Mouse (Mus musculus): ENCODE measurements around the gene Tmem253. TPM values are rescaled to one million over a fixed set of nuclear protein-coding genes. Genes with fewer than 3 reads are reported as not detected.

Gene Tmem253
- polyA plus RNA-seq, 1 experiment from 2014 or later = 3.4 TPM

DNA sequence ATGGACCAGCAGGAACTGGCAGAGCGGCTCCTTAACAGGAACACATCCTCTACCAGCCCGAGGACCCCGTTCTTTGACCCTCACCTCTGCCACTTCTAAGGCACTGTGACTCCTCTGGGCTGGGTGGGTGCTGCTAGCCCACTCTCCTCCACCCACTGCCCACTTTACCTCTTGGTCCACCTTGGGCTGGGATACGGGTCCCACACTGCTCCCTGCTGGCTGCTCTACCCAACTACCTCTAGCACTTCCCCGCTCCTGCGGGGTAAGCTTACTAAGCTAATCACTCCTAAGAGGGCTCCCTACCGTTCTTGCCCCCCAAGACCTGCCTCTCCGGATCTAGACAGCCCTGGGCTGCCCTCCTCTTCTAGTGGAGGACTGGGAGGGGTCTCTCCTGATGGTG lies 9.2 kb upstream of the Tmem253 start:
- DNase-seq (ENCODE audit: low read depth, low spot score) (no peak), ATAC-seq (no peak)
- no peak for TF ChIP-seq CTCF (IDR thresholded peaks at IDR 0.05)
- no peaks in the 10 kb centered on the region for H3K27me3 ChIP-seq
- ChIA-PET CTCF (interaction anchor here (2.3 kb wide), 1 partner anchor 12 kb away, joined by 7 read pairs; no protein-coding TSS in a partner anchor), POLR2A (no interaction called here)
- in situ Hi-C loops (cut with MboI; ENCODE audit: low pct_unique_long_range_greater_than_20kb) = no loop called here

DNA sequence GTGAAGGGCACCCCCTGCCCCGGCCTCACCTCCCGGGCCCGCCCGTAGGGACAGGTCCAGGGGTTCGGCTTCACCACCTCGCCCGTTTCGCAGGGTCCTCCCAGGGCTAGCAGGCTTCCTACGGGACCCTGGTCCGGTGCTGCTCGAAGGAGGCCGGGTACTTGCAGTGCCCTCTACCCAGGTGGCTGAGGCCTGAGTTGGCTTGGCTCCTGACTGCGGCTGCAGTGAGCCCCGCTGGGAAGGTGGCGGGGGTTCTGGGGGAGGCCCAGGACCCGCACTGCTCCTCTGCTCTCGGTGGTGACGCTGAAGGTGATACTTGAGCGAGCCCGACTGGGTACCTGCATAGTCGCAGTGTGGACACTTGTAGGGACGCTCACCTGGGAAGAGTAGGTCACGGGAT lies 8.7 kb upstream of the Tmem253 start:
- no peak for ATAC-seq
- ChIA-PET POLR2A (no interaction called here), CTCF (interaction anchor here (2.3 kb wide), 1 partner anchor 12 kb away, joined by 7 read pairs; no protein-coding TSS in a partner anchor)
- no peak for DNase-seq (ENCODE audit: low read depth, low spot score)
- in situ Hi-C loops (cut with MboI; ENCODE audit: low pct_unique_long_range_greater_than_20kb) = no loop called here
- no peaks in the 10 kb centered on the region for H3K27me3 ChIP-seq
- no peak for TF ChIP-seq CTCF (IDR thresholded peaks at IDR 0.05)

GRCm38 (mm10) chr14:52008321-52009203 lies 6.9 kb upstream of the Tmem253 start:
- no peaks in the 10 kb centered on the region for H3K27me3 ChIP-seq
- DNase-seq (ENCODE audit: low read depth, low spot score) (no peak), ATAC-seq (peak; percentile 54)
- in situ Hi-C loops (cut with MboI; ENCODE audit: low pct_unique_long_range_greater_than_20kb) = no loop called here
- no peak for TF ChIP-seq CTCF (IDR thresholded peaks at IDR 0.05)
- POLR2A ChIA-PET = interaction anchor here (0.6 kb wide), 1 partner anchor 9 kb away, joined by 8 read pairs; no protein-coding TSS in a partner anchor
- CTCF ChIA-PET = interaction anchor here (0.7 to 3.7 kb wide), 5 partner anchors 9 to 125 kb away, joined by 3 to 43 read pairs (median 4); partner anchors contain the start of gene Zfp219

GRCm38 (mm10) chr14:52009361-52009760 lies 6.1 kb upstream of the Tmem253 start:
- ATAC-seq (no peak), DNase-seq (ENCODE audit: low read depth, low spot score) (no peak)
- TF ChIP-seq CTCF (IDR thresholded peaks at IDR 0.05) = no peak
- H3K27me3 ChIP-seq = no peaks in the 10 kb centered on the region
- in situ Hi-C loops (cut with MboI; ENCODE audit: low pct_unique_long_range_greater_than_20kb) = no loop called here
- ChIA-PET POLR2A (no interaction called here), CTCF (interaction anchor here (1.5 to 3.7 kb wide), 3 partner anchors 10 to 102 kb away, joined by 3 to 43 read pairs (median 10); partner anchors contain the start of gene Zfp219)

- ChIA-PET CTCF (interaction anchor here (1.0 to 3.7 kb wide), 3 partner anchors 11 to 22 kb away, joined by 3 to 43 read pairs (median 3); partner anchors contain the start of gene Zfp219), POLR2A (interaction anchor here (1.9 kb wide), 1 partner anchor 11 kb away, joined by 8 read pairs; the partner anchor contains the start of gene Zfp219)
- no peaks in the 10 kb centered on the region for H3K27me3 ChIP-seq
- in situ Hi-C loops (cut with MboI; ENCODE audit: low pct_unique_long_range_greater_than_20kb) = no loop called here
- TF ChIP-seq CTCF (IDR thresholded peaks at IDR 0.05) = no peak
- ATAC-seq (no peak), DNase-seq (ENCODE audit: low read depth, low spot score) (no peak)
These were observed 5.6 kb upstream of the Tmem253 start for GRCm38 (mm10) chr14:52009841-52010240.

DNA sequence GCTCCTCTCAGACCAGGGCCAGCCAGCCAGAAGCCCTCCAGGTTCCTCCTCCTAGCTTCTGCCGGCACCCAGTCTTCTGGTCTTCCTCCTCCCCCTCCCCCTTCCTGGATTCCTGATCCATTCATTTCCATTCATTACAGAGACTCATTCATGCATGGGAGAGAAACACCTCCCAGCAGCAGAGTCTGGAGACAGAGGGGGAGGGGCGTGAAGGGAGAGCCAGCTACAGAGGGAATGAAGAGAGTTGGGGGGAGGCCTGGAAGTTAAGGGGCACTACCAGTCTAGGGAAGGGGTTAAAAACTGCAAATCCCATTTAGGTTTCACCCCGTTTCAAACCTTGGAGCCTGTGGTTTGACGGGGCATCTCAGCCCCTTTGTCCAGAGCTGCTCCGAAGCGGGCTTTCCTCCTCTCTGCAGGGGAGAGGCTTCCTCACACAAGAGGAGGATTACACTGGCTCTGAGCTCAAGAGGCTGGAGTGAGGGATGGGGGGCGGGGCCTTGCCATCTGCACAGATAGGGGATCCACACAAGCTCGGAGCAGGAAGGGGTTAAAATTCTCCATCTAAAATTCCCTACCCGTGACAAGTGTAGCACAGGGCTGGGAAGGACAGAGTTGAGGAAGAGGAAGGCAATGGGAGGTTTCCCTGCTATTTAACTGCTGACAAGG lies 4.9 kb upstream of the Tmem253 start:
- TF ChIP-seq CTCF (IDR thresholded peaks at IDR 0.05) = no peak
- DNase-seq (ENCODE audit: low read depth, low spot score) = peak; percentile 51

DNA sequence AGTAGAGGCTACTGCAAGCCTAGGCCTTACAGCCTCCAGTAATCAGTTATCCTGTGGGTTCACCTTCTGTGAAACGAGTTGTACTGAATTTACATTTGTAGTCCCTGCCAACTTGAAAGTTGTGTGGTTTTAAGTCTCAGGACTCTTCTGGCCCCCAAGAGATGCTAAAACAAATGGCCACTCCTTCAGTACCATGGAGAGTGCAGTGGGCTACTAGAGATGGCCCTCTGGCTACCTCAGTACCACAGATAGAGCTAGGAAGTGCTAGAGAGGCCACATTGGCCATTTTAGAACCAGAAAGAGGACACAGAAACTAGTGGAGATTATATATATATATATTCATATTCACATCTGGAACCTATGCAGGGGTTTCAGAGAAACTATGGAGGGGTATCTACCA lies 3.8 kb upstream of the Tmem253 start:
- H3K27me3 ChIP-seq = no peaks in the 10 kb centered on the region
- in situ Hi-C loops (cut with MboI; ENCODE audit: low pct_unique_long_range_greater_than_20kb) = no loop called here
- ATAC-seq = no peak
- no peak for TF ChIP-seq CTCF (IDR thresholded peaks at IDR 0.05)
- ChIA-PET CTCF (interaction anchor here (1.5 kb wide), 1 partner anchor 108 kb away, joined by 3 read pairs; no protein-coding TSS in a partner anchor), POLR2A (interaction anchor here (1.9 kb wide), 1 partner anchor 9 kb away, joined by 8 read pairs; the partner anchor contains the start of gene Zfp219)
- no peak for DNase-seq (ENCODE audit: low read depth, low spot score)

More for the DNA sequence above, 4.9 kb upstream of the Tmem253 start:
- no peaks in the 10 kb centered on the region for H3K27me3 ChIP-seq
- in situ Hi-C loops (cut with MboI; ENCODE audit: low pct_unique_long_range_greater_than_20kb) = no loop called here
- ATAC-seq = peak; percentile 52
- CTCF ChIA-PET = interaction anchor here (1.0 to 3.7 kb wide), 4 partner anchors 10 to 107 kb away, joined by 3 to 43 read pairs (median 3); partner anchors contain the start of gene Zfp219
- POLR2A ChIA-PET = interaction anchor here (0.7 to 1.9 kb wide), 3 partner anchors 8 to 18 kb away, joined by 3 to 8 read pairs (median 3); partner anchors contain the start of gene Zfp219

DNA sequence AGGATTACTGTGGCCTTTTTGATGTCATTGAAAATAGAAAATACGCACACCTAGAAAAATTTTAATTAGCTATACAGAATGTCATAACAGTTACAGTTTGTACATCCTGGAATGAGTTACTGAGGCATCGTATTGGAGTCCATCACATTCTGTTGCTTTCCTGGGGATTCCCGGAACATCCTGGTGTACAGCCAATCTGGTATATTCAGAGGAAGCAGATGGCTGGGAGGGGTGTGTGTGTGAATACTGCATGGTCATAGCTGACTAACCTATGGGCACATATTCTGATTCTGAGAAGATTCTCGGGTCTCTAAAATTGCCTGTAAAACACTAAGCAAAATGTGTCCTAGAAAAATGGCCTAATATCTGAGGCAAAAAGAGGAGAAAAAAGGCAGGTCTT lies 3.4 kb upstream of the Tmem253 start:
- no peak for ATAC-seq
- no peak for DNase-seq (ENCODE audit: low read depth, low spot score)
- TF ChIP-seq CTCF (IDR thresholded peaks at IDR 0.05) = no peak
- H3K27me3 ChIP-seq = no peaks in the 10 kb centered on the region
- ChIA-PET POLR2A (no interaction called here), CTCF (interaction anchor here (1.5 kb wide), 1 partner anchor 109 kb away, joined by 3 read pairs; no protein-coding TSS in a partner anchor)
- in situ Hi-C loops (cut with MboI; ENCODE audit: low pct_unique_long_range_greater_than_20kb) = no loop called here

DNA sequence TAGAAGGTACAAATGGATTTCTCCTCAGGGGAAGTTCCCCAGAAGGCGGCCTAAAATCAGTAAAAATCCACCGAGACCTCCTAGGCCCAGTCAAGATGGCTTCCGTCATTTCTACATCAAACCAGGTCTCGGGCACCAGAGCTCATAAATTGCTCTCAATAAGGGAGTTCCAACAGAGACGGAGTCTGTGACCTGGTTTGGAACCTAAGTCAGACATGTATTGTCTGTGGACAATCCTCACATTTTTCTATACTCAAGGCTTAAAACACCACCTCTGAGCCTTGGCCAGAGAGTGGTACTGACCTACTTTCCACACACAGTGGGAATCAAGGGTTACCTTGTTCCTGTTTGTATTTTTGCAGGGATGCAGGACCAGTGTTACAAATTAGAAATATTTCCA lies 2.9 kb upstream of the Tmem253 start:
- ATAC-seq (no peak), DNase-seq (ENCODE audit: low read depth, low spot score) (no peak)
- no peaks in the 10 kb centered on the region for H3K27me3 ChIP-seq
- TF ChIP-seq CTCF (IDR thresholded peaks at IDR 0.05) = no peak
- in situ Hi-C loops (cut with MboI; ENCODE audit: low pct_unique_long_range_greater_than_20kb) = no loop called here
- ChIA-PET POLR2A (interaction anchor here (0.6 kb wide), 1 partner anchor 87 kb away, joined by 3 read pairs; no protein-coding TSS in a partner anchor), CTCF (no interaction called here)

DNA sequence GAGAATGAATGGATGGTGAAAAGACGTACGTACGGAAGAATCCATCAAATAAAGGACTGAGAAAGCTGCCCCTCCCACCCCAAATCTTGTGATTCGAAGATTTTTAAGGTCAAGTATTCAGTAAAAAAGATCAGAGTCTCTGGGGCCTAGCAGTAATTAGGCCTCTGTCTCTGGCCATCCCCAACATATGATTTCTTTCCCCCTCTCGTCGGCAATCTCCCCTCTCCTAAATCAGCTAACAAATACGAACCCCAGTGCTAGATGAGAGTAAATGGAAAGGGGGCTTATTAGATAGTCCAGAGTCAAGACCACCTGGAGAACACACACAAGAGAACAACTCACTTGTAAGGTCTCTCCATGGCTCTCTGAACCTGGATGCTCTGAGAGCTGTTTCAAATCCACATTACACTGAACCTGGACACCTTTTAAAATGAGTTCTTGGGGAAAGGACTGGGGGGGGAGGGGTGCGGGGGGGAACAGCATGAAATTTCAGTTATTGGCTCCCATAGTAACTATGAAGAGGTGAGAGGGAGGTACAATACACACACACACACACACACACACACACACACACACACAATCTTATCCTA lies 2.3 kb upstream of the Tmem253 start:
- no peak for TF ChIP-seq CTCF (IDR thresholded peaks at IDR 0.05)

More for the DNA sequence above, 2.3 kb upstream of the Tmem253 start:
- H3K27me3 ChIP-seq = no peaks in the 10 kb centered on the region
- ChIA-PET CTCF (no interaction called here), POLR2A (interaction anchor here (0.6 to 0.9 kb wide), 2 partner anchors 28 to 87 kb away, joined by 3 to 6 read pairs; no protein-coding TSS in a partner anchor)
- in situ Hi-C loops (cut with MboI; ENCODE audit: low pct_unique_long_range_greater_than_20kb) = no loop called here
- no peak for DNase-seq (ENCODE audit: low read depth, low spot score)
- no peak for ATAC-seq

Measured in Patski (cell line).